Mouse (Mus musculus): Measurements from ENCODE around the gene C1qtnf6. TPM values are rescaled to one million over a fixed set of nuclear protein-coding genes. Genes with fewer than 3 reads are reported as not detected.

C1qtnf6 gene
- polyA plus RNA-seq, 1 experiment from 2014 or later, result 30.4 TPM

DNA sequence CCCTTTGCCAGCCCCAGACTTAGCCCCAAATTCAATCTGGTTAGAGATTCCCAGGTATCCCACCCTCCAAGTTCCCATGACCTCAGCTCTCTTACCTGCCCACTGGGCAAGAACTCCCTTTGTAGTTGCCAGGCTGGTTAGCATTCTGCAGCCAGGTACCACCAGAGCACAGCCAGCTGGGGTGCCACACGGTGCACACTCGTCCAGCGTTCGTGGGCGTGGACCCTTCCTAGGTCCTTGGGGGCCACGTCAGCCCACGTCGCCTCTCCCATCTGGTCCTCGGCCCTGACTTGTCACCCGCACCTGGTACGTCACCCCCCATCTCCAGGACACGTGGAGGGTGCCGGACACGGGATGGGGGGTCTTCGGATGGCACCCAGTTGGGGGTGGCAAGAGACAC, 12.8 kb upstream of the C1qtnf6 start:
- Histone ChIP-seq H3K27ac (ENCODE audit: poor library complexity, severe bottlenecking) (no peak overlapping the region), H3K36me3 (no peaks in the 10 kb centered on the region), H3K9me3 (replicated peaks) (no peaks in the 10 kb centered on the region), H3K9ac (no peak overlapping the region), H3K4me2 (no peak overlapping the region), H3K4me1 (replicated peaks) (peaks cover 42% of the 10 kb centered on the region), H3K4me3 (no peak overlapping the region), H3K27me3 (replicated peaks) (peaks cover 58% of the 10 kb centered on the region)
- 69% methylated on average over 15 of the region's 15 CpGs for WGBS
- ATAC-seq (ENCODE audit: insufficient number of reproducible peaks, low FRiP score), result no peak

GRCm38 (mm10) chr15:78542767-78543303, 11.6 kb upstream of the C1qtnf6 start:
- H3K36me3 ChIP-seq, result no peaks in the 10 kb centered on the region
- 66% methylated on average over 7 of the region's 7 CpGs for WGBS
- no peak overlapping the region for H3K4me2 ChIP-seq
- H3K27ac ChIP-seq (ENCODE audit: poor library complexity, severe bottlenecking), result no peak overlapping the region
- no peaks in the 10 kb centered on the region for H3K9me3 ChIP-seq (replicated peaks)
- H3K9ac ChIP-seq, result no peak overlapping the region
- peaks cover 70% of the 10 kb centered on the region for H3K27me3 ChIP-seq (replicated peaks)
- peaks cover 33% of the 10 kb centered on the region for H3K4me1 ChIP-seq (replicated peaks)
- ATAC-seq (ENCODE audit: insufficient number of reproducible peaks, low FRiP score), result no peak
- H3K4me3 ChIP-seq, result no peak overlapping the region

GRCm38 (mm10) chr15:78542098-78542766, 11.0 kb upstream of the C1qtnf6 start:
- H3K36me3 ChIP-seq, result no peaks in the 10 kb centered on the region
- 0 out of 2 replicates have a peak overlapping the region, but pooled peaks have one; percentile 12 for H3K9ac ChIP-seq
- ATAC-seq (ENCODE audit: insufficient number of reproducible peaks, low FRiP score), result no peak
- no peak overlapping the region for H3K4me2 ChIP-seq
- 79% methylated on average over 3 of the region's 3 CpGs for WGBS
- H3K27me3 ChIP-seq (replicated peaks), result peaks cover 76% of the 10 kb centered on the region
- peaks cover 30% of the 10 kb centered on the region for H3K4me1 ChIP-seq (replicated peaks)
- 0 out of 2 replicates have a peak overlapping the region, but pooled peaks have one; percentile 36 for H3K27ac ChIP-seq (ENCODE audit: poor library complexity, severe bottlenecking)
- H3K4me3 ChIP-seq, result no peak overlapping the region
- no peaks in the 10 kb centered on the region for H3K9me3 ChIP-seq (replicated peaks)

- Histone ChIP-seq H3K27ac (ENCODE audit: poor library complexity, severe bottlenecking) (0 out of 2 replicates have a peak overlapping the region, but pooled peaks have one; percentile 36), H3K4me2 (no peak overlapping the region), H3K4me3 (no peak overlapping the region), H3K9ac (0 out of 2 replicates have a peak overlapping the region, but pooled peaks have one; percentile 12), H3K36me3 (no peaks in the 10 kb centered on the region), H3K9me3 (replicated peaks) (no peaks in the 10 kb centered on the region), H3K27me3 (replicated peaks) (peaks cover 77% of the 10 kb centered on the region), H3K4me1 (replicated peaks) (peaks cover 30% of the 10 kb centered on the region)
- 30% methylated on average over 3 of the region's 3 CpGs for WGBS
- 0 out of 2 replicates have a peak, but pooled peaks have one; percentile 36 for ATAC-seq (ENCODE audit: insufficient number of reproducible peaks, low FRiP score)
Observed at GRCm38 (mm10) chr15:78541606-78542005, 10.4 kb upstream of the C1qtnf6 start.

DNA sequence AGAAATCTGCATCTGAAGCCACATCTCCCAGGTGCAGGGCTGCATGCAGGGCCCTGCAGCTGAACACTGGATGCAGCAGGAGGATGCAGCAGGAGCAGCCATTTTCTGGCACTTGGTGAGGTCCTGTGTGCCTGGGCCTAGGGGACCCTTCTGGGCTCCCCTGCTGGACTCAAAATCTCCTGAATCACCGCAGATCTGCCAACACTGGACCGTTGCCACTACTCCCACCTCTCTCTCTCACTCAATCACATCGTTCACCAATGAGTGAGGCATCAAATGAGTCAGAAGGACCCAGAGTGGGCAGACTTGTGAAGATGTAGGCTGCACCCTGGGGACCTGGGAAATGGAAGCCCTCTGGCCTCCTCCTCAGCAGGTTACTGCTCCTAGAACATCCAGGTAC, 9.8 kb upstream of the C1qtnf6 start:
- 0 out of 2 replicates have a peak overlapping the region, but pooled peaks have one; percentile 7 for H3K9ac ChIP-seq
- ATAC-seq (ENCODE audit: insufficient number of reproducible peaks, low FRiP score), result no peak
- H3K4me1 ChIP-seq (replicated peaks), result peaks cover 30% of the 10 kb centered on the region
- no peak overlapping the region for H3K27ac ChIP-seq (ENCODE audit: poor library complexity, severe bottlenecking)
- no peak overlapping the region for H3K4me3 ChIP-seq
- WGBS, result 70% methylated on average over 3 of the region's 3 CpGs
- H3K27me3 ChIP-seq (replicated peaks), result peaks cover 74% of the 10 kb centered on the region
- no peaks in the 10 kb centered on the region for H3K36me3 ChIP-seq
- no peak overlapping the region for H3K4me2 ChIP-seq
- no peaks in the 10 kb centered on the region for H3K9me3 ChIP-seq (replicated peaks)

DNA sequence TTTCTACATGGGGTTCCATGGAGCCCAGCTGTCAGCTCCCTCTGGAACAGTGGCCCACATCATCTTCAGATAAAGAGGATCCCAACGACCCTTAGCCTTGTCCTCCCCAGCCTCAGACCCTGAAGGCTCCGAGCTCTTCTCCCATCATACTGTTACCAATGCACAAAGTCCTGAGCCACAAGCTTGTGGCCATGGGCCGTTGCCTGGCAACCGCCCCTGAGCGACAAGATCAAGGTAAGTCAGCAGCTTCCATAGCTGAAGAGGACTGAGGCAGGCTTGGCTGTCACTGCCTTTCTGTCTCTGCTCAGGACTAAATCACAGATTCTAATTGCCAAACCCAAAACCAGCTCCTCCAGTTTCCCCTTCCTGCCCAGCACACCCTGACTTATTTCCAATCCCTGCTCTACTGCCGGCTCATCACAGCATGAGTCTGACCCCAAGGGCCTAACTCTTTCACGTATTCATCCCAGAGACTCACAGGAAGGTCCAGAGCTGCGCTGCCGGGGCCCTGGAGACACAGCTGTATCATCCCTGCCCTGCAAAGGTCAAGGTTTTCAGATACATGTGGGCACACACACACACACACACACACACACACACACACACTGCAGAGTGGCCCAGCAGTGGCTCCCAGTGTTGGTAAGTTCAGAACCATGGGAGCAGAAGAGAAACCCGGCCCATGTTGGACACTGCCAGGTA, 4.7 kb upstream of the C1qtnf6 start:
- Histone ChIP-seq H3K4me2 (no peak overlapping the region), H3K9ac (no peak overlapping the region), H3K4me1 (replicated peaks) (peaks cover 10% of the 10 kb centered on the region), H3K36me3 (no peaks in the 10 kb centered on the region), H3K9me3 (replicated peaks) (no peaks in the 10 kb centered on the region), H3K27me3 (replicated peaks) (peaks cover 37% of the 10 kb centered on the region), H3K27ac (ENCODE audit: poor library complexity, severe bottlenecking) (no peak overlapping the region), H3K4me3 (no peak overlapping the region)
- WGBS, result 63% methylated on average over 10 of the region's 10 CpGs
- no peak for ATAC-seq (ENCODE audit: insufficient number of reproducible peaks, low FRiP score)

GRCm38 (mm10) chr15:78533346-78533835, 2.2 kb upstream of the C1qtnf6 start:
- Histone ChIP-seq H3K4me2 (no peak overlapping the region), H3K36me3 (no peaks in the 10 kb centered on the region), H3K27me3 (replicated peaks) (peaks cover 12% of the 10 kb centered on the region), H3K9ac (no peak overlapping the region), H3K4me1 (replicated peaks) (peaks cover 34% of the 10 kb centered on the region), H3K27ac (ENCODE audit: poor library complexity, severe bottlenecking) (no peak overlapping the region), H3K4me3 (no peak overlapping the region), H3K9me3 (replicated peaks) (no peaks in the 10 kb centered on the region)
- no peak for ATAC-seq (ENCODE audit: insufficient number of reproducible peaks, low FRiP score)
- WGBS, result 77% methylated on average over 10 of the region's 10 CpGs

DNA sequence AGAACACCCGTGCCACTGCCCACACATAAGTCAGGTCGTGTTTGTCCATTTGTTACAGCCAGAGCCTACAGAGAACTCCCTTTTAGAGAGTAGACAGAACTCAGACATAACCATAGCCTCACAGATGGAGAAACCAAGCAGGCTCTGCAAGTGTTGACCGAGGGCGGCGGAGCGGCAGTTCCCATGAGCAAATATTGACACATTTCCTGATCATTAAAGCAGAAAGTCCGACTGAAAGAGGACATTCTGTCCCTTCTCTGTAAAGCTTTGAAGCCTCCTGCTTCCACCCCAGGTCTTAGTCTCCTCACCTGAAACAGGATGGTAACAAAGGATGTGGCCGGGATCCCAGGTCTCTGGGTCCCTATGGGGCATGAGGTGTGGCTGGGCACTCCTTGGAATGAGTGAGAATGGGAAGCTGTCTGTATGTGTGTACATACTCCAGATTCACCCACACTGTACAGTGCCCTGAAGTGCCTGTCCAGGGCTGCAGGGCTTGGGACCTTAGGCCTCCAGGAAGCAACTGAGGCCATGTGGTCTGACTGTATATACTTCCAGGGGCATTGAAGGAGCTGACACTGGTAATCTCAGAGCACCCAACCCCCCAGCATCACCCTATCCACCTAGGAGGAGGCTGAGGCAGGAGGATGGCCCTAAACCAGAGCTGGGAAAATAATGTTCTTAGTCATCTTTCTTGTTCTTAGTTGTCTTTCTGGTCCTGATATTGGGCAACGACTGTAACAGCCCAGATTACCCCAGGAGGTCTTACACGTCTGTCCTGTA, 1.5 kb upstream of the C1qtnf6 start:
- no peak for ATAC-seq (ENCODE audit: insufficient number of reproducible peaks, low FRiP score)
- Histone ChIP-seq H3K27me3 (replicated peaks) (peaks cover 7% of the 10 kb centered on the region; the same call in 1 of the 2 replicates), H3K4me3 (no peak overlapping the region), H3K4me2 (no peak overlapping the region), H3K9ac (no peak overlapping the region), H3K9me3 (replicated peaks) (no peaks in the 10 kb centered on the region), H3K27ac (ENCODE audit: poor library complexity, severe bottlenecking) (no peak overlapping the region), H3K36me3 (no peaks in the 10 kb centered on the region), H3K4me1 (replicated peaks) (peaks cover 38% of the 10 kb centered on the region)
- WGBS, result 74% methylated on average over 10 of the region's 10 CpGs

DNA sequence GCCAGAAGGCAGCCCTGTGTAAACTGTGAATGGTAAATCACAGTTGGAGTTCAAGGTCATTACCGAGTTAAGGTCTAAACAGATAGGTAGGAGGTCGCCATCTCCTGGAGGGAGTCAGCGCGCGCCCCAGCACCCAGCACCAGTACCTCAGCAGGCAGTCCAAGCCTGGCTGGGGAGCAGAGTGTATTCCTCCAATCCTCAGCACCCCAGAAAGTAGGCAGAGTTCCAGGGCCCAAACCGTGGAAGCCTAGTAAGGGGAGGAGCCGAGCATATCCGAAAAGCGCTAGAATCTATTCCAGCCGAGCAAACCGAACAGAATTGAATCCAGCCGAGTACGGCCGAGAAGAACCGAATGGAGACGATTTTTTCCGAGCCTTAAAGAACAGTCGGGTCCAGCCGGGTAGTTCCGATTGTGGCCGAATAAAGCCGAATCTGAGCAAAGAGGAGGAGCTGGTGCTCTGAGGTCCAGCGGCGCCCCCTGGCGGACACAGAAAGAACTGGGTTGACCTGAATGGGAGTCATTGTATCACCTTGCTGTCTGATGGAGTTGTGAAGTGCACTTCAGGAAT, 769 bp upstream of the C1qtnf6 start:
- WGBS, result under 1% methylated on average over 25 of the region's 25 CpGs
- no peaks in the 10 kb centered on the region for H3K27me3 ChIP-seq (replicated peaks)

GRCm38 (mm10) chr15:78531451-78531720, 170 bp upstream of the C1qtnf6 start:
- Histone ChIP-seq H3K9me3 (replicated peaks) (no peaks in the 10 kb centered on the region), H3K9ac (peak overlapping the region; percentile 72), H3K27me3 (replicated peaks) (no peaks in the 10 kb centered on the region), H3K4me3 (0 out of 2 replicates have a peak overlapping the region, but pooled peaks have one; percentile 36), H3K4me1 (replicated peaks) (peaks cover 45% of the 10 kb centered on the region), H3K36me3 (no peaks in the 10 kb centered on the region; the same call in 1 of the 2 replicates), H3K27ac (ENCODE audit: poor library complexity, severe bottlenecking) (peak overlapping the region; percentile 86), H3K4me2 (peak overlapping the region; percentile 62)
- 71% methylated on average over 4 of the region's 4 CpGs for WGBS
- ATAC-seq (ENCODE audit: insufficient number of reproducible peaks, low FRiP score), result no peak

More for the DNA sequence above, 769 bp upstream of the C1qtnf6 start:
- Histone ChIP-seq H3K9me3 (replicated peaks) (no peaks in the 10 kb centered on the region), H3K4me2 (peak overlapping the region; percentile 62), H3K9ac (peak overlapping the region; percentile 72), H3K36me3 (no peaks in the 10 kb centered on the region), H3K27ac (ENCODE audit: poor library complexity, severe bottlenecking) (peak overlapping the region; percentile 86), H3K4me3 (peak overlapping the region; percentile 36), H3K4me1 (replicated peaks) (peaks cover 45% of the 10 kb centered on the region)
- peak; percentile 66 for ATAC-seq (ENCODE audit: insufficient number of reproducible peaks, low FRiP score)
